Comparison of ENCODE assay signal across 24 mouse cellular contexts in genomic region chrX:65252746-65253145, GRCm38 (mm10).
"Had no signal": no experiment of that assay in that cellular context is flagged by ENCODE, and none has a peak within 500 bp of the region (broad histone marks: within the 10 kb centered on the region; RNA-seq: fewer than 3 reads in every experiment).

No protein-coding gene starts in this region.

- H3K4me3 ChIP-seq: gastrocnemius, adult 2 months; heart, embryonic 10.5 days; heart, embryonic 12.5 days; hindbrain, embryonic 10.5 days; hindbrain, embryonic 12.5 days; intestine, embryonic 15.5 days; layer of hippocampus, adult 2 months; left cerebral cortex, adult 2 months; limb, embryonic 10.5 days; limb, embryonic 12.5 days; liver, embryonic 12.5 days had no signal

- H3K9ac ChIP-seq: heart, embryonic 12.5 days; hindbrain, embryonic 12.5 days; hindbrain, embryonic 14.5 days; intestine, embryonic 15.5 days; limb, embryonic 12.5 days; liver, embryonic 12.5 days; liver, embryonic 14.5 days had no signal

- H3K4me1 ChIP-seq: heart, embryonic 10.5 days; heart, embryonic 12.5 days; hindbrain, embryonic 10.5 days; hindbrain, embryonic 12.5 days; intestine, embryonic 15.5 days; limb, embryonic 10.5 days; limb, embryonic 12.5 days; liver, embryonic 12.5 days had no signal

- H3K27ac ChIP-seq: gastrocnemius, adult 2 months; heart, embryonic 10.5 days; hindbrain, embryonic 10.5 days; hindbrain, embryonic 12.5 days; hindbrain, embryonic 14.5 days; intestine, embryonic 15.5 days; kidney, postnatal 0 days; layer of hippocampus, adult 2 months; left cerebral cortex, adult 2 months; limb, embryonic 10.5 days; limb, embryonic 12.5 days; liver, embryonic 12.5 days; liver, embryonic 14.5 days had no signal

- H3K4me2 ChIP-seq: heart, embryonic 12.5 days; hindbrain, embryonic 12.5 days; hindbrain, embryonic 14.5 days; intestine, embryonic 15.5 days; limb, embryonic 12.5 days; liver, embryonic 12.5 days had no signal

- H3K27me3 ChIP-seq: heart, embryonic 12.5 days; hindbrain, embryonic 12.5 days; intestine, embryonic 15.5 days; limb, embryonic 12.5 days; liver, embryonic 12.5 days had no signal

- DNase-seq: gastrocnemius, adult 2 months; gastrocnemius, postnatal 10 days; gastrocnemius, postnatal 25 days; heart, adult 18-20 months; heart, postnatal 10 days; heart, postnatal 4 days; liver had no signal

- H3K9me3 ChIP-seq: heart, embryonic 10.5 days; heart, embryonic 12.5 days; hindbrain, embryonic 10.5 days; hindbrain, embryonic 12.5 days; intestine, embryonic 15.5 days; limb, embryonic 10.5 days; limb, embryonic 12.5 days; liver, embryonic 12.5 days had no signal

- H3K36me3 ChIP-seq: heart, embryonic 10.5 days; heart, embryonic 12.5 days; hindbrain, embryonic 10.5 days; hindbrain, embryonic 12.5 days; intestine, embryonic 15.5 days; limb, embryonic 10.5 days; limb, embryonic 12.5 days; liver, embryonic 12.5 days had no signal

- ATAC-seq: forebrain, embryonic 16.5 days; hindbrain, embryonic 16.5 days; inflammation-experienced regulatory T-cells, adult 6 months; intestine, embryonic 15.5 days; intestine, postnatal 0 days; liver, embryonic 12.5 days had no signal
